Mouse (Mus musculus): ENCODE measurements around the gene Csmd2.

Gene Csmd2

DNA sequence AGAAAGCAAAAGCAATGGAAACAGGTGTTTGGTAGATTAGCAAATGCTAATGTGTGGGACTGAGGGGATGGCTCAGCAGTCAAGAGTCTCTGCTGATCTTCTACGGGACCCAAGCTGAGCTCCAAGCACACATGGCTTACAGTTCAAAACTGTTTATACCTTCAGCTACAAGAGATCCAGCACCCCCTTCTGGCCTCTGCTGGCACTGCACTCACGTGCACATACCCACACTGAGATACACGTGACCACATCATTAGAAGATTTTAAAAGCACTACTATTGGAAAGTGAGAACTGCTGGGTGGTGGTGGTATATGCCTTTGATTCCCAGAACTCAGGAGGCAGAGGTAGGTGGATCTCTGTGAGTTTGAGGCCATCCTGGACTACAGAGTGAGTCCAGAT, 417.9 kb downstream of the Csmd2 start:
- DNase-seq (ENCODE audit: extremely low spot score, low spot score) = no peak

DNA sequence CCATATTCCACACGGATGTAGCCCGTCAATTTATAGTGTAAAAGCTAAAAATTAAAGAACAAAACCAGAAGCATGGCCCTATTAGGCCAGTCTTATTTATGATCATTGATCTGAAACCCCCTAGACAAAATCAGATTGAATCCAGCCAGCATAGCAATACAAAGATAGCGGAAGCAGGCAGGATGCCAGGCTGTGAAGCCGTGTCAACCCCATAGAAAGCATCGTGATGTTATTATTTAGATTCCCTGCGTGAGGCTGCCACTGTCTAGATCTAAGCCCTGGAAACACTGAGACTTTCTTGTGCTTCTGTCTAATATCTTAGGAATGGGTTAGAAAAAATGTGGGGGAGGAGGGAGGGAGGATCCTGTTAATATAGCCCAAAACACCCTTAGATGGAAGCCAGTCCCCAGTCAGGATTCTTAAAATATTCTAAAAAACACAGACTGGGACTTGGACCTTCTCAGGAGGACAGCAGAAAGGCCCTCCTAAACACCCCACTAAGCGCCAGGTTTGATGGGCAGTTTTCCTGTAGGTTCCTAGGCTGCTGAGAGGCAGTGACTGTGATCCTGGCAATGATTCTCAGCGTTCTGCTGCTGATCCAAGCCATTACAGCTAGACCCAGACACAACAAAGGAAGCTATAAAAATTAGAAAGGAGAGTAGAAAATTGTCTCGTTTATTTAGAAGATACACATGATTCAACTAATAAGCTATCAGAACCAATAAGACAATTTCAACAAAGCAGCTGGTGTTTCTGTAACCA, 419.6 kb downstream of the Csmd2 start:
- no peak for DNase-seq (ENCODE audit: extremely low spot score, low spot score)

DNA sequence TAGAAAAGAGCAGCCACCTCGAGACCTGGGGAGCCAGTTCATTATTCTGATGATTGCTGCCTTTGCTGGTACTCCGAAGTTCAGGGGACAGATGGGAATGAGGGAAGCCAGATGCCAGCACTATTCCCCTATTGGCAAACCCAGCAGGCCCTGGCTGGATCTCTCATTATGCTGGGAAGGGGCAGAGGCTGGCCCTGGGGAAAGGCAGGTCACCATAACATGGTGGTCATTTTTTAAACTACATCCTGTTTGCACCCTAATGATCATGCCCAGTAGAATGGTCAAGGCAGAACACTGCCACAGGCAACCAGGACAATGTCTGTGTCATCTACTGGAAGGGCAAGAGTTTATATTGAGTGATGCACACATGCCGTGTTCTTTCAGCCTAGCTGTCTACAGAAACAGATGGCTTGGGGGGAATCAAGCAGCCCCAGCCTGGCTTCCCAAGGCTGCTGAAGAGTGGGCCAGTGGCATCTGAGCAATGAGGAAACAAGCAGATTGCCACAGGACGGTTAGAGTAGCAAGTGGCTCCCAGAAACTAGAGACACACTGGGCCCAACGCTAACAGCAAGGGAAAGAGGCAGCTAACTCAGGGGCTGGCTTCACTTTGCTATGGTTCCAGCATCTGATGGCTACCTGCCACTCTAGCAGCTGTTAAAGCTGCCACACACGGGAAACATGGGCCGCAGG, 424.4 kb downstream of the Csmd2 start:
- no peak for DNase-seq (ENCODE audit: extremely low spot score, low spot score)

DNA sequence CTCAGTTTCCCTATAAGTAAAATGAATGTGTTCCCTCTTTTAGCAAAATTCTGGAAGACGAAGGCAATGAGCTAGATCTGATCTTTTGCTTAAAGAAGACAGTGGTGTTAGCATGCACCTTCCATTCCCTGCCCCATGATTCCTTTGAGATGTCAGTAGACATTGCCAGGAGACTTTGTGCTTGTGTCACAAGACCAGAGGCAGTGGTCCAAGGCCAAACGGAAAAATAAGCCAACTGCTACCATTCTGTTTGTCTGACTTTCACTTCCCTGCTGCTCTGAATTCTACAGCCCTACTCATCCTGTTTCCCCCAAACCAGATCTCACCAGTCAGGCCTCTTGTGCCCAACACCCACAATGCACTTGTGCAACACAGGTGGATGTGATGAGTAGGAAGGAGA, 427.1 kb downstream of the Csmd2 start:
- DNase-seq (ENCODE audit: extremely low spot score, low spot score) = no peak

- DNase-seq (ENCODE audit: extremely low spot score, low spot score) = no peak
Measured at GRCm38 (mm10) chr4:128419988-128420617, 432.4 kb downstream of the Csmd2 start.

DNA sequence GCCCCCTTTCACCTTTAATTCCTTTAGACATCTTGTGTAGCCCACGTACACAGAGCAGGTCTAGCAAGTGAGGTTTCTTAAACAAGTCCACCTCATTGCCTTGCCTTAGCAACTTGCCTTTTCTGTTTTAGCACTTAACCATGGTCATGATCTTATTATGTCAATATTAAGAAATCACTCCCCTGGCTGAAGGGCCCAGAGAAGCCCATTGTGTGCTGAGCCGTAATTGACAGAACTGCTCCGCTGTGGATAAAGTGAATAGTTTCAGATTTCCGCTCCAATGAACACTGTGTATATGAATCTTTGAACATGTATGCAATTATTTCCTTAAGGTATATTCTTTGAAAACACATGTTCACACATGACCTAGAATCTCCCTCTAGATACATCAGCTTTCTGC, 434.8 kb downstream of the Csmd2 start:
- no peak for DNase-seq (ENCODE audit: extremely low spot score, low spot score)

DNA sequence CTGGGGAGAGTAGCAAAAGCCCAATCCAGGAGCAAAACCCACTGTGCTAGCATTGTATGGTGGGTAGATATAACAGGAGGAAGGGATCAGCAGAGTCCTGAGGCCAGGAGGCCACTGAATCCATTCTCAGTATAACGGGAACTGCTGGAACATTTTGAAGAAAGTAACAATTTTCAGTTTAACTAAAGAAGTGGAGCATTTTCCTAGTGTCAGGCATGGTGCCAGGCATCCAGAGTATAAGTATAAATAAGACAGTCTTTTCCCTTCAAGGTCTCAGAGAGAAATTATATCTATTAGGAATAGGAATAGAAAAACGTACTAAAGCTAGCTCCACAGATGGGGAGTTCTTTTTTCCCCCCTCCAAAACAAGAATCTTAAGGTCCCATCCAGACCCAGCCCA, 437.7 kb downstream of the Csmd2 start:
- DNase-seq (ENCODE audit: extremely low spot score, low spot score) = no peak

DNA sequence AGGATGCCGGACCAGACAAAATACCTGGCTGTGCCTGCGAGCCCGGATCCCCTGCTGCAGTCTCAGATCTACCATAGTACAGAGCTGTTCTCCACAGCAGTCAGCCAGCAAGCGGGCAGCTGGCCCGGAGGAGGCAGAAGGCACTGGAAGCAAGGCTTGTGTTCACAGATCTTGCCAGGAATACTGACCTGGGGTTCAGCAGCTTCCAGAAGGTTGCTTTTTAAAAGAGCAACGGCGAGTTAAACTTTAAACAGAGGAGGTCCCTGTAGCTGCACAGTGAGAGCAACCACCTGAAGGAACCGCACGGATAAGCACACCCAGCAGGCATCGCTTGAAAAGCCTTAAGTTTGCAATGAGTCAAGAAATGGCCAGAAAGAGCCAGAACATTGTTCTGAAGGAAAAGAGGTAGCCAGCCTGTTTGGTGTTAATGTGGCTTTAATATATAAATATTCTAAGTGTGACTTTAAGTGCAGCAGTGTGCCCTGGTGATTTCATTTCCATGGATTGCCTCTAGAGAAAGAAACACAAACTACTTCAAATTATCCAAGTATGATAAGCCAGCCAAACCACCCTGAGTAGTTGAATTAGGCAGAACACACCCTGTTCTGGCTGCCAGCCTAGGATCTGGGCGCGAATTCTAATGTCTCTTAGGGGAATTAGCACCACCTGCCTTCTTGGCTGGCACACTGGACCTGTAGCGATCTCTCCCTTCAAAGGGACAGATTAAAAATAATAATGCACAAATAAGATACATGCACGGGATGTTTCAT, 439.8 kb downstream of the Csmd2 start:
- DNase-seq (ENCODE audit: extremely low spot score, low spot score) = no peak

- DNase-seq (ENCODE audit: extremely low spot score, low spot score) = no peak
Measured at GRCm38 (mm10) chr4:128428303-128429107, 440.8 kb downstream of the Csmd2 start.

DNA sequence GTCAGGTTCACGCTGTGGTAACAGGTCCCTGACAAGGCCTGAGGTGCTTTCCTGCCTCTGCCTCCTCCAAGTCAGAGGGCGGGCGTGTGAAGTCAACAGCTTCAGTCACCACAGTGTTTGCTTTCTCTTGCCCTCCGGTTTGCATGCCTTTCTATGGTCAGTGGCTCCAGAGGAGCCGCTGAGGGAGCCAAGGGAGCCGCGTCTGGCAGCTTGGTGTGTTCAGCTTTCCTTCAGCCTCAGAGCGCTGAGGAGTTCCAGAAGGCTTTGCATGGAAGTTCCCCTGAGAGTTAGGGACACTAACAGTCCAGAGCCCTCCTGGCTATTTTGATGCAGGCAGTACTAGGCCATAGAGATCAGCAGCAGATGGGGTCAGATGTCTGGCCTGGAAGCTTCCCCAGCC, 441.9 kb downstream of the Csmd2 start:
- no peak for DNase-seq (ENCODE audit: extremely low spot score, low spot score)

- no peak for DNase-seq (ENCODE audit: extremely low spot score, low spot score)
Measured at GRCm38 (mm10) chr4:128440550-128440949, 452.9 kb downstream of the Csmd2 start.

DNA sequence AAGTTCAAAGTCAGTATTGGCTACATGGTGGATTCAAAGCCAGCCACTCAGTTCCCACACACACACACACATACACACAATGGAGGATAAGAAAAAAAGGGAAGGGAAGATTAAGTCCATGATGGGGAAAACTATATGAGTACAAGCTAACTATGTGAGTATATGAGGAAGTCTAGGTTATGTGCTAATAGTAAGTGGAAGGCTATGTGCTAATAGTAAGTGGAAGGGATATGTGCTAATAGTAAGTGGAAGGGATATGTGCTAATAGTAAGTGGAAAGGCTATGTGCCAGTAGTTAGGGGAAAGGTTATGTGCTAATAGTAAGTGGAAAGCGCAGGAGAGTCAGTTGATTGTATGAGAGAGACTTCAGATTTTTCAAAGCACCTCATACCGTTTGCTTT, 453.6 kb downstream of the Csmd2 start:
- no peak for DNase-seq (ENCODE audit: extremely low spot score, low spot score)

DNA sequence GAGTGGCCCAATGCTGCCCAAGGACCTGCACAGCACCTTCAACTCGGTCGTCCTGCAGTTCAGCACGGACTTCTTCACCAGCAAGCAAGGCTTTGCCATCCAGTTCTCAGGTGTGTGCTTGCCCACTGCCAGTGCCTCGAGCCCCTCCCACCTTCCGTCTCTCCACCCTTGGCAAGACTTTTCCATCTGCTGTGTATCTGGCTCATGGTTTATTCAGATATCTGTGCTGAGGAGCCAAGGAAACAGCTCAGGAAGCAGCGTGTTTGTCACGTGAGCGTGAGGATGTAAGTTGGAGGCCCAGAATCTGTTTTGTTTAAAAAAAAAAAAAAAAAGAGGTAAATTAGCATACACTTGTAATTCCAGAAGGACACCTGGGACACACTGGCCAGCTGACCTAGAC, 455.1 kb downstream of the Csmd2 start:
- DNase-seq (ENCODE audit: extremely low spot score, low spot score) = no peak

DNA sequence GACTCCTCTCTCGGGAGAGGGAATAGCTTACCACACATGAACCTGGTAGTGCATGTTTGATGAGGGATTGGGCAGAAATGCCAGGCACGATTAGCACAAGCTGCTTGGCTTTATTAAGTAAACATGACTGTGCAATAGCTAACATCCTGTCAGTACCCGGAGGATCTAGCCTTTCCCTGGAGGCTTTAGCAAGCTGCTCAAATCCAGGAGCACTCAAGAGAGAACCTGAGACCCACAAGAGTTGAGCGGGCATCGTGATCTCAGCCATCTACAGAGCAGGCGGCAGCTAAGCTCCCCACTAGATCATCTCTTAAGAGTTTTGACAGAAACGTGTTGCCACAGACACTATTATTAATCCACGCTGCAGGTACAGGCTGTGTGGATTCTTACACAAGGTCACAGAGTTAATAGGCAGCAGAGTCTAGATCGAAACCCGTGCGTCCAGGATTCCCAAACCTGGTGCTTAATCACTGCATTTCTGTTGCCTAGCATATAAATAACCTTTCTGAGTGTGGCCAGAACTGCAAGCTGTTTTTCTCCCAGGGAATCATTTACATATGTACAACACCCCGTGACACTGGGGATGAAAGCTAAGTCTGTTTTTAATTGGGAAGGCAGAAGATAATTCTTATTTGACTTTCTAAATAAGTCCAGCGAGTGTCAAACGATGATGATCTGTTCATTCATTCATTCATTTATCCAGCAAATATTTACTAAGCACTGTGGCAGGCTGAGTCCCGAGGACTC, 458.0 kb downstream of the Csmd2 start:
- DNase-seq (ENCODE audit: extremely low spot score, low spot score) = no peak

GRCm38 (mm10) chr4:128448831-128449431, 461.3 kb downstream of the Csmd2 start:
- DNase-seq (ENCODE audit: extremely low spot score, low spot score) = no peak

- DNase-seq (ENCODE audit: extremely low spot score, low spot score) = no peak
Measured at GRCm38 (mm10) chr4:128450137-128450536, 462.5 kb downstream of the Csmd2 start.

DNA sequence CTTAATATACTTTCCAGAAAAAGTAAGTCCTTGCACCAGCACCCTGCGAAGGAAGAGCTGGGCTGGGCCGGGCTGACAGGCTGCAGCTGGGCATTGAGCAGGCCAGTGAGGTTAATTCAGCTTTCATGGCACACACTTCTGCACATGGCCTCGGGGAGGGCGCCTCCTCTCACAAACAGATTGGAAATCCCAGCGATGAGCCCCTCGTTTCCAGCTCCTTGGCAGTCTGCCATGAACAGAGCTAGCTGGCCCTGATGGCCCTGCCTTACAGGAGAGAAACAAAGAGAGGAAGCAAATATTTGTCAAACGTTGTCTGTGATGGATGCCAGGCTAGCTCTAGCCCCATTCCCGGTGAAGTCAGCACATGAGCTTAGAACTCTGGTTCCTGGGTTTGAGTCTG, 463.3 kb downstream of the Csmd2 start:
- no peak for DNase-seq (ENCODE audit: extremely low spot score, low spot score)

GRCm38 (mm10) chr4:128451383-128451794, 463.7 kb downstream of the Csmd2 start:
- no peak for DNase-seq (ENCODE audit: extremely low spot score, low spot score)

GRCm38 (mm10) chr4:128466708-128467107, 479.1 kb downstream of the Csmd2 start:
- DNase-seq (ENCODE audit: extremely low spot score, low spot score) = no peak

DNA sequence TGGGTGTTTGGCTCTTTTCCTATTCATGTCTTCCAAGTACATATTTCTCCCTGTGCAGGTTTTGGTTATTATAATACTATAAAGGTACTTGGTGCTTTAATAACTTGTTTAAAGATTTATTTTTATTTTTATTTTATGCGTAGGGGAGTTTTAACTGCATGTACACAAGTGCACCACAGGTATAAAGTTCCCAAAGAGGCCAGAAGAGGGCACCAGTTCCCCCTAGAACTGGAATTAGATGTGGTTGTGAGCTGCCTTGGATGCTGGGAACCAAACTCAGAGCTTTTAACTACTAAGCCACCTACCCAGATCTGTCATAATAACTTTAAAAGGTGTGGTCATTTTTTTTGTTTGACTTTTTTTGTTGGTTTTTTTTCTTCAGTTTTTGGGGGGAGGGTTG, 480.4 kb downstream of the Csmd2 start:
- DNase-seq (ENCODE audit: extremely low spot score, low spot score) = no peak
